Mouse (Mus musculus) testis, adult 2 months (tissue): ENCODE measurements around the gene Pde4dip.

Source experiments
- CTCF ChIP-seq: fragments of 200-500 bp; IDR thresholded peaks from 2 replicates; pipeline ENCODE4 v1.5.1; 2012; ENCODE audit warnings: low read depth, mild to moderate bottlenecking, inconsistent platforms, low read length, moderate library complexity; ENCODE audit not compliant: control insufficient read depth, insufficient read depth, insufficient replicate concordance
- POLR2A ChIP-seq: fragments of 200-500 bp; IDR thresholded peaks from 2 replicates; pipeline ENCODE4 v1.6.1; 2012; ENCODE audit warnings: low read depth, mild to moderate bottlenecking, inconsistent platforms, low read length, moderate library complexity; ENCODE audit not compliant: control insufficient read depth

DNA sequence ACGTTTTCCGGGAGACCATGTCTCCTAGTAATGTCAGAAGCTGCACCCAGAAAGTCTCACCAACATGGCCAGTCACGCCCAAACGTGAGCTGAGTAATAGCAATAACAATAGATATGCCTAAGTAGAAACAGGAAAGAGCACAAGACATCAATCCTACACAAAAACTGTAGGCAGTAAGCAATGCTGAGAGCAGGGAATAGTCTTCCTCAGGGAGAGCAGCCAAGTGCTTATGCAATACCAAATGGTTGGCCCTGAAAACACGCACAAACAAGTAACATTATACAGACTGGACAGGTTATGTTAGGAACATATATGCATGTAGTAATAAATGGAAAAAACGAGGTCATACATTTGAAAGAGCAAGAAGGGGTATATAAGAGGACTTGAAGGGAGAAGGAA, 239.0 kb downstream of the Pde4dip start:
- TF ChIP-seq CTCF: no peak
- TF ChIP-seq POLR2A: no peak
